Mouse (Mus musculus): Measurements from ENCODE around the gene 4930516K23Rik.

Gene 4930516K23Rik

DNA sequence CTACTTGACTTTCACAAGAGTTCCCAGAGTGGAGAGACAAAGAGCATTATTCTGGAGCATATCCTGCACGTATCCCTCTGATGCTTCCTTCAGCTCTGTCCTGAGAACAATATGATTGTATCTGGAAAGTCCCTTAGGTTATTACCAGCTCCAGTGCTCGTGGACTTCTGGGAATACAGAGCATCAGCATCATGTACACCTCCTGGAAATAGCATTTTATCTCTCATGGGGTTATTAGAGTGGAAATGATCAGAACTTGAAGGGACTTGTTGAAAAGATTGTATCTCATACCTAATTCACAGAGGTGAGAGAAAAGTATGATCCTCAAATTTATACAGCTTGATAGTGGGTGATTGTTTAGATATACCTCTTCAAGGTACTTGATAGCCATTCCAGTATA is at the start of gene 4930516K23Rik:
TSS of gene 4930516K23Rik (minus strand) at position 101 of the 400 bp plus-strand sequence.
- no peak for DNase-seq

DNA sequence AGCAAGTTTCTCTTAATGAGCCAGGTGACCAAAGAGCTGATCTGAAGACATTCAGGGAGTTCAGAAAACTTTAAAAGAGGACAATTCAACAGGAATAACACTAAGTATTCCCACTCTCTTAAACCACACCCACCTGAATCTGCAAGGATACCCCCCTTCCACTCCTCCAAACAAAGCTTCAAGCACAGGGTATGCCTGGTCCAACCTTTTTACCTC is 43.4 kb upstream of the 4930516K23Rik start, which contains the start of gene Olfr646:
TSS of gene Olfr646 (plus strand) at position 117 of the 216 bp plus-strand sequence.
- no peak for DNase-seq

DNA sequence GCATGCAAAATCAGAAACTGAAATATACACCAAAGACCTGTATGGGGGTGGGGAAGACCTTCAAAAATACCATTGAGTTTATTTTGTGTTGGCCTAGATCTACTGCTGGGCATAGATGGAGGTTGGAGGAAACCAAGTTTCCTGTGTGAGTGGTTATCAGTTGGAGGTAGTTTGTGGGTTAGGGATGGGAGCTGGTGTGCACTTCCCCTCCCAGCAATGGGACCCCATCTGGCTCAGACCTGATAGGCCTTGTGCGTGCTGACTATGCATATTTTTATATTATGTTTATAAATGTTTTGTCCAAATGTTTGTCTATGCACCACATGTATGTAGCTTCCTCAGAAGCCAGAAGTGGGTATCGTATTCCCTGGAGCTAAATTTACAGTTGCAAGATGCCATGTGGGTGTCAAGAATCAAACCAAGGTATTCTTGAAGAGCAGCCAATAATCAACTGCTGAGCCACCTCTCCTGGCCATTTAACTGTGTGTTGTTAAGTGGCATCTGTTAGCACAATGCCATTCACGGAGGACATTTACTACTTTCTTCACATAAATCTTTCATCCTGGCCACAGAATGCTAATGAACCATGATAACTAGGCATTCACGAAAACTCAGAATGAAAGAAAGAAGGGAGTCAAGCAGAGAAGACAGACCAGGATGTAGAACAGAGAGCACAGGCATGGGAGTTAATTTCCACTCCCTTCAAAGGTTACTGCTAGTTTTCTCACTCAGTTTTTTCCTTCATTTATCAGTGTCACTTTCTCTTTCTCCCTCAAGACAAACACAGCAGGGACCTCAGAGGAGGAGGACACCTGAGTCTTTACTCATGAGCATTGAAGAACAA is 42.9 kb upstream of the 4930516K23Rik start:
- no peak for DNase-seq

DNA sequence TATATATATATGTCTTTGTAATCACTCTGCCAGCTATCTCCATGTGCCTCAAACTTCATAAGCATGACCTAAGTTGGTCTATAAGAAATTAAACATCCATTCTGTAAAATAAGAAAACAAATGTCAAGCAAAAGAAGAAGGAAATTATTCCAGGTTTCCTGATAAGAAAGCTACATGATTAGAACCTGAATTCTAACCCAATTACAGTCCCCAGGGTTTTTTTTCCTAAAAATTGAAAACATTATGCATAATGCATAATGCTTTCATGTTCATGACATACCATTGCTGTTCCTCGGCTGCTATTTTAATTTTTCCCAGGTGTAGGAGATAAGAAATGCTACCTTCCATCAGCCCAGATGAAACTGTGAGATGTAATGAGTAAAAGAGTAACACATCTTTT is 24.1 kb upstream of the 4930516K23Rik start, which contains the start of gene Olfr645:
TSS of gene Olfr645 (minus strand) at position 101 of the 400 bp plus-strand sequence.
- DNase-seq = no peak

DNA sequence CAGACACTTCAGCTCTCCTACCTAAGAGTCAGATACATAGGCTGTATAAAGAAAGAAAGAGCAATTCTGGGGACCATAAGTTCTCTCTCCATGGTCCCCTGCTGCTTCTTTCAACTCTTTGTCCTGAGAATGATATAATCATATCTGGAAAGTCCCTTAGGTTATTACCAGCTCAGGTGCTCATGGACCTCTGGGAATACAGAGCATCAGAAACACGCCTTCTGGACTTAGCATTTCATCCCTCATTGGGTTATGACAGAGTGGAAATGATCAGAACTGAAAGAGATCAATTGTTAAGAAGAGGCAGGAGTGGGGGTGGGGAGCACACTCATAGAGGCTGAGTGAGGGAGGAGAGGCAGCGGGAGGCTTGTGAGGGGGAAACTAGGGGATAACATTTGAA is 10.5 kb upstream of the 4930516K23Rik start, which contains the start of gene Olfr644:
TSS of gene Olfr644 (minus strand) at position 101 of the 400 bp plus-strand sequence.
- no peak for DNase-seq

DNA sequence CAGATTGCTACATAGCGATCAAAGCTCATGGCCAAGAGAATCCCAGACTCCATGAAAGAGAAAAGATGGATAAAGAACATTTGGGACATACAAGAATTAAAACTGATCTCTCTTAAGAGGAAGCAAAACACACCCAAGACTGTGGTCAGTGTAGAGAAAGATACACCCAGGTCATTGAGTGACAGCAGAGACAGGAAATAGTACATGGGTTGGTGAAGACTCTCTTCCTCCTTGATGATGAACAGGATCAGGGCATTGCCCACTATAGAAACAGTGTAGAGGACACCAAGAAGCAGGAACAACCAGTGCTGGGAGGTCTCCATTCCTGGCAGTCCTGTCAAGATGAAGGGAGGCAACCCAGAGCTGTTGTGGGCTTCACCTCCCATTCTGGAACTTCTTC is 2.0 kb downstream of the 4930516K23Rik start:
- DNase-seq = no peak

DNA sequence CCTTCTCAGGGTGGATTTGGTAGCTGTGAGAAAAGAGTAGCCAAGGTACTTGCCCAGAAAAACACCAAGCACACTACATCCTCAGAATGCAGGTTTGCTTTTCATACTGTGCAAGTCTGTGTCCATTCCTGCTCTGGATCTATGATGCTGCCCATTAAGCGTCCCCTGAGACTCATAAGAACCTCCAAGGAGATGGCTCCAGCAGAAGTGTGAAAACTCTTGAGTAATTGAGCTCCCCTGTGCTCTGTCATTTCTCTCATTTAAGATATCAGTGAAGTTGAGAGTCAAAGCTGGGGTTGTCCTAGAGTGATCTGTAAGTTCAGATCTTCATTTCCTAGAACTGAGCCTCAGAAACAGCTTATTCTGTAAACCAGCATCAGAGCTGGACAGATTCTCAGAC is 8.7 kb downstream of the 4930516K23Rik start, which contains the start of gene Olfr642:
TSS of gene Olfr642 (minus strand) at position 101 of the 400 bp plus-strand sequence.
- no peak for DNase-seq

DNA sequence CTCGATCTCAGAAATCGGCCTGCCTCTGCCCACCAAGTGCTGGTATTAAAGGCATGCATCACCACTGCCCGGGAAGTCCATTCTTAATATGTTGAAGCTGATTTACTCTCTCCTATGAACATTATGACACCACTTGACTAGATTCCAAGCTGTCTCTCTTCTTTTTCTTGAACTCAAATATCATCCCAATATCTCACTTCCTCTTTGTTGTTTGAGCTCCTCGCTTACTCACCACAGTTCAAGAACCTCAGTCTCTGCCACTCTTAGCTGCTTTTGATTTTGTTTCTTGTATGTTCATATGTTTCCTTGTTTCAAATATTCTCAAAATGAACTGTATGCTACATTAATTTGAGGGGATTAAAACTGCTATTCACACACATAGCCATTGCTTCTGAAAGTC is 10.5 kb downstream of the 4930516K23Rik start:
- no peak for DNase-seq

DNA sequence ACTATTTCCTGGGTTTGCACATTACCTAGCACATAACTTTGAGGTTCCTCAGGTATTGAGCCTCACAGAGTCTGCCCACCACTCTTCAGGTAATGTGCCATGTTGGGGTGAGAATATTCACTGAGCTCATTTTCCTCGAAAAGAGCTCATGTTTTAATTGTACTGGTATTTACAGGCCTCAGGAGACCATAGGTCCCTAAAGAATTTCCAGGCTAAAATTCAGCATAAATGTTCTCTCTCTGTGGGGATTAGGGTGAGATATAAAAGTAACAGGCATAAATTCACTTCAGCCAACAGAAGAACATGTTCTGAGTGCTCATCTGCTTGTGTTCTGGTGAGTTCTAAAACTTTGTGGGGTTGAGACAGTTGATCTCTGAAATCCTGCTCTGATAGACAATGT is 26.1 kb downstream of the 4930516K23Rik start, which contains the start of gene Olfr641:
TSS of gene Olfr641 (plus strand) at position 301 of the 400 bp plus-strand sequence.
- no peak for DNase-seq

DNA sequence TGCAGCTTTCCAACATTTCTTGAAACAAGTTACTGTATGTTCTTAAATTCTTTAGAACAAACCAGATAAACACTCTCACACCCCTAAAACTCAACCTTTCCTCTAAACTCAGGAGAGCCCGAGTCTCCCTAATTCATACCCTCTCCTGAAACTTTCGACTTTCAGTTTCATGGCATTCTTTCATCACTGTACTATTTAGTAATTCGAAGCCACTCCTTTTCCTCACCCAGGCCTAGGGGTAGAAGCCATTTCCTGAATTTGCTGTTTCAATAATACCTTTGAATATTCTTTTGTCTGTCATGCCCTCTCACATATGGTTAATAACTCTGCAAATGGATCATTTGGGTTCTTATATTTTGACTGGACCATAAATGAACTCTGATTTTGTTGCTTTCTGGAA is 34.3 kb downstream of the 4930516K23Rik start:
- no peak for DNase-seq

DNA sequence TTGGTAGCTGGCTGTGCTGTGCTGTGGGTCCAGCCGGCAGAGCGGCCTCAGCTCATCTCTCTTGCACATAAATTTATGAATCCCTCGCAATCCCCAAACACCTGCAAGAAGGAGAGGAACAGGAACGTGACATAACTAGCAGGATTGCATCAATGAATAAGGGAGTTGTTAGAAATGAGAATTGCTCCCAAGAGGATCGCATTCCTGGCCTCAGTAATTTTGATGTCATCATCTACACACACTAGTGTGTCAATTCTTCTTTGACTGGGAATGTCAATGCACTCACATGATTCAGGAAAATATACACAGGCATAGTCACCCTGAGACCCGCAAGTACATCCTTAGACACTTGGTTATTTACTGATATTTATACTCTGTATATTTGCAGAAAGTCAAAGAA is 35.8 kb downstream of the 4930516K23Rik start, which contains the start of gene Olfr640:
TSS of gene Olfr640 (minus strand) at position 101 of the 400 bp plus-strand sequence.
- no peak for DNase-seq

DNA sequence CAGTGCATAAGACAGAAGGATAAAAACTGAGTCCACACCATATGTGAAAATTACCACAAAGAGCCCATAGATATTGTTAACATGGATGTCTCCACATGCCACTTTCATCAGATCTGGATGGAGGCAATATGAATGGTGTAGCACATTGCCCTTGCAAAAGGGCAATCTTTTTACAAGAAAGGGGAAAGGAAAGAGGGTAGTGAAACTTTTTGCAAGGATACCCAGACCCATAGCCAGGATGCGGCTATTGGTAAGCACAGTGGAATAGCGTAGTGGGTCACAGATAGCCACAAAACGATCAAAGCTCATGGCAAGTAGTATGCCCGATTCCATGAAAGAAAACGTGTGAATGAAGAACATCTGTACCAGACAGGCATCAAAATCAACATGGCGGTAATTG is 39.6 kb downstream of the 4930516K23Rik start:
- no peak for DNase-seq

DNA sequence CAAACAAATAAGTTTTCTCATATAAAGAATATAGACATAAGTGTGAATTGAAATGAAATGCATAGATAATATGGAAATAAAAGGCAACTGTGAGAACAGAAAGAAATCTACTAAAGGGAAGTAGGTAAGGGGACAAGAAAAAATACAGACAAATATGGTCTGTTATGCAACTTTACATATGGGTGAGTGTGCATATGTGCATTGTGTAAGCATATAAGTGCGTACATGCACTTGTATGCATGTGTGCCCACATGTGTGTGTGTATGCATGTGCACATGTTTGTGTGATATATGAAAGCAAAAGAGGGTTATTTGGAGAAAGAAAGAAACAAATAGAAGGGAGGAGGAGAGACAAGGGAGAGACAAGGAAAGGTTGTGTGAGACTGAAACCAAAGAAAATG is 42.3 kb downstream of the 4930516K23Rik start:
- no peak for DNase-seq

DNA sequence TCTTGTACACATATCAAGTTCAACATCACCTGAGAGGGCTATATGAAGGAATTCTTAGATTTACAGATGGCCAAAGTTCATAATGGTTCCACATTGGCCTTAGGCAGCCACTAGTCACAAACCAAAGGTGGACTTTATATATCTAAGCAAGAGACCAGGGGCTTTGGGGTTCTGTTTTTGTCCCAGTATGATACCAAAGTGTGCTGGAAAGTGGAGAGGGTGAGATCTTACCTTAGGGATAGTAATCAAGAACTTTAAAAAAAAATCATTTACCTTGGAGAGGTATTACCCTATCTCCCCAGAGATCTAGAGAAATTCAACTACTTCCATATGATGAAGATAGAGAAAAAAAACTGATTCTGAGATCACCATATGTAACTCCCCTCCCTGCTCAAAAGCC is 44.0 kb downstream of the 4930516K23Rik start, which contains the start of gene Olfr639:
TSS of gene Olfr639 (minus strand) at position 101 of the 400 bp plus-strand sequence.
- no peak for DNase-seq
